Mouse (Mus musculus) liver, postnatal 0 days (tissue): Measurements from ENCODE around the gene Apaf1.

Source experiments
- CTCF ChIP-seq: sonication (generic); IDR thresholded peaks from 2 replicates; pipeline ENCODE4 v1.5.1; 2016; ENCODE audit warnings: antibody characterized with exemption, low read depth
- EP300 ChIP-seq: IDR thresholded peaks from 2 replicates; pipeline ENCODE4 v1.6.1; 2016; ENCODE audit warnings: antibody characterized with exemption, low read depth, mild to moderate bottlenecking

DNA sequence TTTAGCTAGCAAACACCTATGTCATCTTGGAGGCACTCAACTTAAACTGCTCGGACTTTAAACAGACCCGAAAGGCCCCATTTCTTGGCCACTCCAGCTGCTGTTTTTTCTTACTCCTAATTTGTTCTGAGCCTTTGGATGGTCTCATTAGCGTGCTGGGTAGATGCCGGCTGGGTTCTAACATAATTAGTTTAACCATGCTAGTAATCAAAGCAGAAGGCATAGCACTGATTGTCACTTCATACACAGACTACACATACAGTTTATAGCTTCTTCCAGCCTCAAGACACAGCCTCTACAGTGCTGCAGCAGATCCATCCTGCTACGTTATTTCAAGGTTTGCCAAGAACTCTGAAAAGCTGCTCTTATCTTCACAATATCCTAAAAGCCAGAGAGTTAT is 88.7 kb downstream of the Apaf1 start:
- TF ChIP-seq CTCF (no peak), EP300 (no peak)
